Mouse (Mus musculus) bone marrow macrophage, adult 2 months (primary cell): ENCODE results near the gene Edem2.

Source experiments
- CTCF ChIP-seq: IDR thresholded peaks from 2 replicates; pipeline ENCODE4 v1.5.1; 2012; ENCODE audit warnings: low read depth, mild to moderate bottlenecking, low read length, moderate library complexity
- POLR2A ChIP-seq: IDR thresholded peaks from 2 replicates; pipeline ENCODE4 v1.6.1; 2012; ENCODE audit warnings: mild to moderate bottlenecking, low read depth, low read length, borderline replicate concordance

GRCm38 (mm10) chr2:155681874-155682273 is 47.4 kb downstream of the Edem2 start:
- no peak for TF ChIP-seq POLR2A
- TF ChIP-seq CTCF, result no peak
